Mouse (Mus musculus): ENCODE measurements at regions not wholly inside any gene's neighbourhood (a gene's known extent, or its start where the extent isn't known, plus 50 kb on each side); places are given as distances from the start of the nearest gene placed in this dataset.

DNA sequence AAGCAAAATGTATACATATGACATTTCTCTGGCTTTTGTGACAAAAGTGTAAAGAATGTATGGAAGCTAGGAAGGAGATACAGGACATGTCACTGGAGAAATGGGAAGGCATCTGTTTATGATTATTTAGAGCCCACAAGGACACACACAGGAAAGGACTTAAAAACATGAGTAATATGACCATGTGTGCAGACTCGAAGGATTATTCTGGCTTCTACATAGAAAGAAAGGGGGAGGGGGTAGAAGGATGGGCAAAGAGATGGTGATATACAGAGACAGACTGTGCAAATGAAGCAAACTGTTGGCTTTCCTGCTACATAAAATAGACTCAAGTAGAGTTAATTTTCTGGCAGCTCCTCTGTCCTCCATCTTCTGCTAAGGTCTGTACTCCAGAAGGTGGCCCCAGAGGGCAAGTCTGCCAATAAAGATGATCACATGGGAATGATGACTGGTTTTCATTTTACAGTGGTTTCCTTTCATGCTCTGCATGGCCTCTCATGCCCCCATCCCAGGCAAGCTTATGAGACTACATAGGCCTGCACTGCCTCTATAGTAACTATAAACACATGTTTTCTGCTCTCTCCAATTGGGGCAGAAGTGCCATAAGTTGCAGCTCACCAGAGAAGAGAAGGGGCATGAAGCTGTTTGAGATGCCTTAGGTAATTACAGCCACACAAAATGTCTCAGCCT is 263.4 kb upstream of the Kif18a start:
- Histone ChIP-seq H3K36me3 (ENCODE audit: insufficient read depth, low read length) (no peaks in the 10 kb centered on the region), H3K27me3 (ENCODE audit: insufficient read depth, low read length) (no peaks in the 10 kb centered on the region), H3K4me1 (replicated peaks; ENCODE audit: low read depth, low read length) (no peaks in the 10 kb centered on the region), H3K4me3 (replicated peaks; ENCODE audit: low read length) (no peak overlapping the region), H3K9me3 (ENCODE audit: low read length) (peaks cover 12% of the 10 kb centered on the region; the same call in 1 of the 2 replicates)
- TF ChIP-seq NANOG (IDR thresholded peaks at IDR 0.05; ENCODE audit: borderline replicate concordance, low read length) (no peak), POU5F1 (IDR thresholded peaks at IDR 0.05; ENCODE audit: borderline replicate concordance, low read length) (no peak), CTCF (conservative IDR thresholded peaks at IDR 0.05; ENCODE audit: low read length) (no peak)

GRCm38 (mm10) chr2:109038131-109038695 is 242.3 kb upstream of the Kif18a start:
- Histone ChIP-seq H3K9me3 (ENCODE audit: low read length) (no peaks in the 10 kb centered on the region), H3K4me1 (replicated peaks; ENCODE audit: low read depth, low read length) (no peaks in the 10 kb centered on the region), H3K36me3 (ENCODE audit: insufficient read depth, low read length) (no peaks in the 10 kb centered on the region), H3K4me3 (replicated peaks; ENCODE audit: low read length) (no peak overlapping the region), H3K27me3 (ENCODE audit: insufficient read depth, low read length) (no peaks in the 10 kb centered on the region)
- TF ChIP-seq CTCF (conservative IDR thresholded peaks at IDR 0.05; ENCODE audit: low read length) (no peak), POU5F1 (IDR thresholded peaks at IDR 0.05; ENCODE audit: borderline replicate concordance, low read length) (no peak), NANOG (IDR thresholded peaks at IDR 0.05; ENCODE audit: borderline replicate concordance, low read length) (no peak)

All from E14TG2a.4 (cell line).